19 mouse cellular contexts compared by ENCODE assay signal in the genomic region with DNA sequence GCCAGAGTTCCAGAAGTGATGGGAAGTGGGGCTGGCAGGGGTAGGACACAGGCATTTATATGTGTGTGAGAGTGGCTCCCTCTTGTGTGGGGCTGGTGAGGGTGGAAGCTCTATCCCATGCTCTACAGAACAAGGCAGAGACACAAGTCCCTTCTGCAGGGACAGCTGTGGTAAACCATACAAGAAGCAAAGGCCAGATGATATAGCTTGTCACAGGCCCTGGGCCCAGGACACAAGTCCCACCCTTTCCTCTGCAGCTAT.
DNase-seq lines count a peak whose midpoint lies in the region; ATAC-seq and TF ChIP-seq lines count a peak whose summit lies in the region.
"Had no signal": no experiment of that assay in that cellular context is flagged by ENCODE, and none has a peak within 500 bp of the region (broad histone marks: within the 10 kb centered on the region; RNA-seq: fewer than 3 reads in every experiment).

No protein-coding gene starts in this region.

- H3K9ac ChIP-seq in intestine, postnatal 0 days (ENCODE audit: low read depth, low read length) = no peak overlapping the region
- H3K9ac ChIP-seq in intestine, embryonic 15.5 days = no peak overlapping the region
- H3K9ac ChIP-seq in lung, embryonic 16.5 days (ENCODE audit: low read length) = no peak overlapping the region
- no peak overlapping the region for H3K9ac ChIP-seq in hindbrain, embryonic 13.5 days
- H3K9ac ChIP-seq: limb, embryonic 13.5 days; liver, embryonic 13.5 days; stomach, embryonic 15.5 days had no signal

- no peak for ATAC-seq in intestine, postnatal 0 days
- no peak for ATAC-seq in intestine, embryonic 15.5 days
- ATAC-seq in lung, embryonic 16.5 days (ENCODE audit: low read depth) = peak; percentile 55
- peak; percentile 40; the same call in 1 of the 2 replicates for ATAC-seq in hindbrain, embryonic 13.5 days (ENCODE audit: low FRiP score)

- no peak for DNase-seq in lung, postnatal 36 days
- DNase-seq in brain, embryonic 14.5 days (ENCODE audit: low read depth) = no peak
- no peak for DNase-seq in heart, adult 18-20 months
- DNase-seq: adrenal gland, adult 2 months; cerebellum, adult 8-10 months; heart, postnatal 10 days; kidney, adult 9 months; layer of hippocampus, postnatal 36 days; liver, embryonic 13.5 days; right cerebral cortex, postnatal 25 days; thymus, adult 2 months had no signal

- TF ChIP-seq CTCF in intestine, postnatal 0 days (IDR thresholded peaks at IDR 0.05; ENCODE audit: low read depth) = peak; percentile 16; the same call in 1 of the 2 replicates
- TF ChIP-seq CTCF in brain, embryonic 14.5 days (IDR thresholded peaks at IDR 0.05; ENCODE audit: borderline replicate concordance, extremely low read depth, insufficient read depth, insufficient read length) = peak; percentile 3; the same call in 1 of the 2 replicates

- H3K4me1 ChIP-seq in intestine, postnatal 0 days (replicated peaks; ENCODE audit: control insufficient read depth, insufficient read depth, low read length) = no peaks in the 10 kb centered on the region
- no peaks in the 10 kb centered on the region for H3K4me1 ChIP-seq in intestine, embryonic 15.5 days (replicated peaks)
- peaks cover 2% of the 10 kb centered on the region; the same call in 1 of the 2 replicates for H3K4me1 ChIP-seq in lung, embryonic 16.5 days (replicated peaks; ENCODE audit: control insufficient read depth, insufficient read depth, low read length)
- peaks cover 19% of the 10 kb centered on the region for H3K4me1 ChIP-seq in hindbrain, embryonic 13.5 days (replicated peaks)
- H3K4me1 ChIP-seq: liver, embryonic 13.5 days; stomach, embryonic 15.5 days had no signal

- H3K36me3 ChIP-seq in intestine, postnatal 0 days (ENCODE audit: control insufficient read depth, insufficient read depth) = no peaks in the 10 kb centered on the region
- no peaks in the 10 kb centered on the region for H3K36me3 ChIP-seq in intestine, embryonic 15.5 days
- H3K36me3 ChIP-seq in lung, embryonic 16.5 days (ENCODE audit: control insufficient read depth, insufficient read depth, low read length) = no peaks in the 10 kb centered on the region
- H3K36me3 ChIP-seq in hindbrain, embryonic 13.5 days = no peaks in the 10 kb centered on the region
- H3K36me3 ChIP-seq: limb, embryonic 13.5 days; liver, embryonic 13.5 days; stomach, embryonic 15.5 days had no signal

- no peak overlapping the region for H3K27ac ChIP-seq in intestine, postnatal 0 days (ENCODE audit: low read depth, low read length)
- H3K27ac ChIP-seq in intestine, embryonic 15.5 days = no peak overlapping the region
- H3K27ac ChIP-seq in lung, embryonic 16.5 days (ENCODE audit: low read length) = no peak overlapping the region
- peak overlapping the region; percentile 25; the same call in 1 of the 2 replicates for H3K27ac ChIP-seq in hindbrain, embryonic 13.5 days
- H3K27ac ChIP-seq: limb, embryonic 13.5 days; liver, embryonic 13.5 days; stomach, embryonic 15.5 days had no signal

- no peaks in the 10 kb centered on the region for H3K9me3 ChIP-seq in intestine, postnatal 0 days (ENCODE audit: control insufficient read depth)
- no peaks in the 10 kb centered on the region for H3K9me3 ChIP-seq in intestine, embryonic 15.5 days
- no peaks in the 10 kb centered on the region for H3K9me3 ChIP-seq in lung, embryonic 16.5 days (ENCODE audit: control insufficient read depth, low read length)
- no peaks in the 10 kb centered on the region for H3K9me3 ChIP-seq in hindbrain, embryonic 13.5 days
- H3K9me3 ChIP-seq: limb, embryonic 13.5 days; liver, embryonic 13.5 days; stomach, embryonic 15.5 days had no signal

- peaks cover 23% of the 10 kb centered on the region for H3K27me3 ChIP-seq in intestine, postnatal 0 days (replicated peaks; ENCODE audit: control insufficient read depth, insufficient read depth, low read length)
- peaks cover 41% of the 10 kb centered on the region for H3K27me3 ChIP-seq in intestine, embryonic 15.5 days (replicated peaks)
- peaks cover 20% of the 10 kb centered on the region for H3K27me3 ChIP-seq in lung, embryonic 16.5 days (ENCODE audit: control insufficient read depth, insufficient read depth, low read depth, low read length)
- H3K27me3 ChIP-seq in hindbrain, embryonic 13.5 days = peaks cover 82% of the 10 kb centered on the region

- H3K4me2 ChIP-seq in intestine, postnatal 0 days (replicated peaks; ENCODE audit: low read depth) = no peak overlapping the region
- H3K4me2 ChIP-seq in intestine, embryonic 15.5 days (replicated peaks) = no peak overlapping the region
- no peak overlapping the region for H3K4me2 ChIP-seq in lung, embryonic 16.5 days (ENCODE audit: low read depth, low read length)
- no peak overlapping the region for H3K4me2 ChIP-seq in hindbrain, embryonic 13.5 days
- H3K4me2 ChIP-seq: heart, embryonic 11.5 days; limb, embryonic 13.5 days; liver, embryonic 13.5 days; stomach, embryonic 15.5 days had no signal

- TF ChIP-seq POLR2A in brain, embryonic 14.5 days (IDR thresholded peaks at IDR 0.05; ENCODE audit: borderline replicate concordance, extremely low read depth, insufficient read depth, insufficient read length, poor library complexity, severe bottlenecking) = no peak

- no peak overlapping the region for H3K4me3 ChIP-seq in intestine, postnatal 0 days (ENCODE audit: low read depth, low read length)
- no peak overlapping the region for H3K4me3 ChIP-seq in intestine, embryonic 15.5 days (replicated peaks)
- no peak overlapping the region for H3K4me3 ChIP-seq in lung, embryonic 16.5 days (ENCODE audit: low read length)
- no peak overlapping the region for H3K4me3 ChIP-seq in hindbrain, embryonic 13.5 days
- H3K4me3 ChIP-seq: limb, embryonic 13.5 days; liver, embryonic 13.5 days; myocyte; stomach, embryonic 15.5 days had no signal

Comparison
In these comparisons a context has a peak if more than half of its experiments do, and no peak if none do; other contexts are left out.
1. ATAC-seq: peak in lung, embryonic 16.5 days (single experiment) and hindbrain, embryonic 13.5 days (single experiment); none in intestine, postnatal 0 days (single experiment) and intestine, embryonic 15.5 days (single experiment).